ENCODE assay signal across 19 mouse cellular contexts in genomic region chr1:168295782-168296181, GRCm38 (mm10).
DNase-seq lines count a peak whose midpoint lies in the region; ATAC-seq lines count a peak whose summit lies in the region.
"Had no signal": no experiment of that assay in that cellular context is flagged by ENCODE, and none has a peak within 500 bp of the region (broad histone marks: within the 10 kb centered on the region; RNA-seq: fewer than 3 reads in every experiment).

No protein-coding gene starts in this region.

- DNase-seq in limb, embryonic 11.5 days (ENCODE audit: low spot score): no peak
- DNase-seq in limb, embryonic 10.5 days (ENCODE audit: low spot score): no peak
- no peak for DNase-seq in cerebellum, postnatal 4 days (ENCODE audit: low spot score in 2 of 2)
- DNase-seq: adrenal gland, postnatal 14 days; cerebellum, adult 18-20 months; cerebellum, adult 9-11 months; cerebellum, postnatal 36 days; gastrocnemius, postnatal 10 days; heart, adult 18-20 months; heart, postnatal 10 days; heart, postnatal 4 days had no signal

- 61% methylated on average over 4 of the region's 4 CpGs for WGBS in limb, embryonic 11.5 days
- WGBS in limb, embryonic 10.5 days: 85% methylated on average over 4 of the region's 4 CpGs
- 58% methylated on average over 4 of the region's 4 CpGs for WGBS in intestine, embryonic 15.5 days
- 39% methylated on average over 4 of the region's 4 CpGs for WGBS in limb, embryonic 12.5 days
- 37% methylated on average over 4 of the region's 4 CpGs for WGBS in neural tube, embryonic 15.5 days
- WGBS in hindbrain, embryonic 12.5 days: 86% methylated on average over 4 of the region's 4 CpGs

- no peak overlapping the region for H3K9ac ChIP-seq in limb, embryonic 11.5 days (ENCODE audit: low read length)
- H3K9ac ChIP-seq in intestine, embryonic 15.5 days: no peak overlapping the region
- no peak overlapping the region for H3K9ac ChIP-seq in limb, embryonic 12.5 days (replicated peaks)
- no peak overlapping the region for H3K9ac ChIP-seq in neural tube, embryonic 15.5 days (replicated peaks)
- H3K9ac ChIP-seq in hindbrain, embryonic 12.5 days: no peak overlapping the region
- H3K9ac ChIP-seq: hindbrain, embryonic 14.5 days had no signal

- H3K27ac ChIP-seq in limb, embryonic 11.5 days (replicated peaks; ENCODE audit: low read depth, low read length): no peak overlapping the region
- H3K27ac ChIP-seq in limb, embryonic 10.5 days: no peak overlapping the region
- H3K27ac ChIP-seq in intestine, embryonic 15.5 days: no peak overlapping the region
- no peak overlapping the region for H3K27ac ChIP-seq in limb, embryonic 12.5 days
- H3K27ac ChIP-seq in neural tube, embryonic 15.5 days (replicated peaks): no peak overlapping the region
- H3K27ac ChIP-seq in hindbrain, embryonic 12.5 days: no peak overlapping the region
- H3K27ac ChIP-seq: embryonic facial prominence, embryonic 10.5 days; heart, embryonic 10.5 days; hindbrain, embryonic 14.5 days had no signal

- H3K27me3 ChIP-seq in limb, embryonic 11.5 days (ENCODE audit: control insufficient read depth, insufficient read depth, low read length): no peaks in the 10 kb centered on the region
- H3K27me3 ChIP-seq in limb, embryonic 10.5 days (ENCODE audit: low read depth, poor library complexity, severe bottlenecking): no peaks in the 10 kb centered on the region
- H3K27me3 ChIP-seq in intestine, embryonic 15.5 days (replicated peaks): no peaks in the 10 kb centered on the region
- peaks cover 49% of the 10 kb centered on the region for H3K27me3 ChIP-seq in limb, embryonic 12.5 days
- no peaks in the 10 kb centered on the region for H3K27me3 ChIP-seq in neural tube, embryonic 15.5 days (replicated peaks)
- no peaks in the 10 kb centered on the region for H3K27me3 ChIP-seq in hindbrain, embryonic 12.5 days

- H3K4me1 ChIP-seq in limb, embryonic 11.5 days (ENCODE audit: control insufficient read depth, insufficient read depth, low read length): peaks cover 16% of the 10 kb centered on the region
- H3K4me1 ChIP-seq in limb, embryonic 10.5 days: peaks cover 40% of the 10 kb centered on the region
- peaks cover 9% of the 10 kb centered on the region for H3K4me1 ChIP-seq in intestine, embryonic 15.5 days (replicated peaks)
- peaks cover 37% of the 10 kb centered on the region for H3K4me1 ChIP-seq in limb, embryonic 12.5 days (replicated peaks)
- peaks cover 48% of the 10 kb centered on the region for H3K4me1 ChIP-seq in neural tube, embryonic 15.5 days
- peaks cover 37% of the 10 kb centered on the region for H3K4me1 ChIP-seq in hindbrain, embryonic 12.5 days

- 0 out of 2 replicates have a peak, but pooled peaks have one; percentile 4 for ATAC-seq in limb, embryonic 11.5 days (ENCODE audit: insufficient number of reproducible peaks, low FRiP score, low TSS enrichment, low read depth)
- peak; percentile 57 for ATAC-seq in intestine, embryonic 15.5 days
- peak; percentile 43 for ATAC-seq in limb, embryonic 12.5 days (ENCODE audit: insufficient number of reproducible peaks, insufficient read depth, low FRiP score, low TSS enrichment, low read depth)
- ATAC-seq in neural tube, embryonic 15.5 days (ENCODE audit: low FRiP score): peak; percentile 43; the same call in 1 of the 2 replicates
- ATAC-seq in hindbrain, embryonic 12.5 days (ENCODE audit: low FRiP score): no peak
- ATAC-seq: forebrain, embryonic 14.5 days had no signal

- no peaks in the 10 kb centered on the region for H3K36me3 ChIP-seq in limb, embryonic 11.5 days (ENCODE audit: control insufficient read depth, insufficient read depth, low read length)
- H3K36me3 ChIP-seq in limb, embryonic 10.5 days: peaks cover 15% of the 10 kb centered on the region
- H3K36me3 ChIP-seq in intestine, embryonic 15.5 days: no peaks in the 10 kb centered on the region
- H3K36me3 ChIP-seq in limb, embryonic 12.5 days: no peaks in the 10 kb centered on the region; the same call in 1 of the 2 replicates
- H3K36me3 ChIP-seq in neural tube, embryonic 15.5 days: no peaks in the 10 kb centered on the region
- no peaks in the 10 kb centered on the region for H3K36me3 ChIP-seq in hindbrain, embryonic 12.5 days

- no peak overlapping the region for H3K4me3 ChIP-seq in limb, embryonic 11.5 days (ENCODE audit: low read depth, low read length)
- H3K4me3 ChIP-seq in limb, embryonic 10.5 days: no peak overlapping the region
- no peak overlapping the region for H3K4me3 ChIP-seq in intestine, embryonic 15.5 days (replicated peaks)
- H3K4me3 ChIP-seq in limb, embryonic 12.5 days (replicated peaks): no peak overlapping the region
- H3K4me3 ChIP-seq in neural tube, embryonic 15.5 days (replicated peaks): no peak overlapping the region
- no peak overlapping the region for H3K4me3 ChIP-seq in hindbrain, embryonic 12.5 days
- H3K4me3 ChIP-seq: embryonic facial prominence, embryonic 10.5 days; heart, embryonic 10.5 days had no signal

- no peak overlapping the region for H3K4me2 ChIP-seq in limb, embryonic 11.5 days (ENCODE audit: low read depth, severe bottlenecking)
- no peak overlapping the region for H3K4me2 ChIP-seq in intestine, embryonic 15.5 days (replicated peaks)
- no peak overlapping the region for H3K4me2 ChIP-seq in limb, embryonic 12.5 days
- H3K4me2 ChIP-seq in neural tube, embryonic 15.5 days: no peak overlapping the region
- H3K4me2 ChIP-seq in hindbrain, embryonic 12.5 days (replicated peaks): no peak overlapping the region
- H3K4me2 ChIP-seq: hindbrain, embryonic 14.5 days had no signal

- no peaks in the 10 kb centered on the region for H3K9me3 ChIP-seq in limb, embryonic 11.5 days (ENCODE audit: control insufficient read depth, low read length)
- no peaks in the 10 kb centered on the region for H3K9me3 ChIP-seq in limb, embryonic 10.5 days (replicated peaks)
- no peaks in the 10 kb centered on the region for H3K9me3 ChIP-seq in intestine, embryonic 15.5 days
- H3K9me3 ChIP-seq in limb, embryonic 12.5 days: no peaks in the 10 kb centered on the region
- H3K9me3 ChIP-seq in neural tube, embryonic 15.5 days (replicated peaks): no peaks in the 10 kb centered on the region
- no peaks in the 10 kb centered on the region for H3K9me3 ChIP-seq in hindbrain, embryonic 12.5 days (replicated peaks)
- H3K9me3 ChIP-seq: embryonic facial prominence, embryonic 10.5 days; heart, embryonic 10.5 days had no signal
